Mouse (Mus musculus): ENCODE results near the gene Cpsf3. TPM values are rescaled to one million over a fixed set of nuclear protein-coding genes. Genes with fewer than 3 reads are reported as not detected.

Gene Cpsf3
- 93.0 TPM for polyA plus RNA-seq (2017; shearing (Covaris generic))

DNA sequence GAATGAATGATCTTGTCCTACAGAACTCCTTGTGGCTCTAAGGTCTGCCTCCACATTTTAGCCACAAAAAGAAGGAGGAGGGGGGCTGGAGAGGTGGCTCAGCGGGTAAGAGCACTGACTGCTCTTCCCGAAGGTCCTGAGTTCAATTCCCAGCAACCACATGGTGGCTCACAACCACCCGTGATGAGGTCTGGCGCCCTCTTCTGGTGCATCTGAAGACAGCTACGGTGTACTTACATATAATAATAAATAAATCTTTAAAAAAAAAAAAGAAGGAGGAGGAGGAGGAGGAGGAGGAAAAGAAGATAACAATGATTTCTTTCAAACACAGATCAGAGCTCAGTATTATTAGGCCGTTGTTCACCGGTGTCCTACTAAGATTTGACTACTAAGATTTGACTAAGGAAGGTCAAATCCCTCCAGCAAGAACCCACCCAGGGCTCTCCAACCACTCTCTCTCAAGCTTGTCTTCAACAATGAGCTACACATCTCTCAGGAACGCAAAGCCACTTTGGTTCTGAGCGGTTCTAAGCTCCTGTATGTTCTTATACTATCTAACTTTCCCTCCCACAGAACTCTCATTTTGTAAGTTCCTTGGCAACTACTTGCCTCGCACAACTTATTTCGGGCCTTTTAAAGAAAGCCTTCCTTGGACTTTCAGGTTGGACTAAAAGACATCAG is at the start of gene Cpsf3:
Cpsf3 (plus strand) TSS at position 631 of the 681 bp plus-strand sequence.

DNA sequence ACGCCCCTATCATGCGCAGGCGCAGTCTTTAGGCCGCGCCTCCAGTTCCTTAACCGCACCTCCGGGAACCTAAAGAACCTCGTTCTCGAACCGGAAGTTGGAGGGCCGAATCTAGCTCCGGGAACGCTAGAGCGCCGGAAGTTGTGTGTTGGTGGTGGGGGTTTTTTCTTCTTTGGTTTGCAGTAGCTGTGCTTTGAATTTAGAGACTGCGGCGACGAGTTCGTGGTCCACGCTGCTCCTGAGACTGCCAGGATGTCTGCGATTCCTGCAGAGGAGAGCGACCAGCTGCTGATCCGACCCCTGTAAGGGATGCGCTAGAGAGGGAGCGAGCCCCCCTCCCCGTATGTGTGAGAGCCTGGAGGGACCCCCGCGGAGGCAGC is 1.0 kb downstream of the Cpsf3 start, which contains the start of gene Itgb1bp1:
Itgb1bp1 (minus strand) TSS at position 42 of the 380 bp plus-strand sequence.

DNA sequence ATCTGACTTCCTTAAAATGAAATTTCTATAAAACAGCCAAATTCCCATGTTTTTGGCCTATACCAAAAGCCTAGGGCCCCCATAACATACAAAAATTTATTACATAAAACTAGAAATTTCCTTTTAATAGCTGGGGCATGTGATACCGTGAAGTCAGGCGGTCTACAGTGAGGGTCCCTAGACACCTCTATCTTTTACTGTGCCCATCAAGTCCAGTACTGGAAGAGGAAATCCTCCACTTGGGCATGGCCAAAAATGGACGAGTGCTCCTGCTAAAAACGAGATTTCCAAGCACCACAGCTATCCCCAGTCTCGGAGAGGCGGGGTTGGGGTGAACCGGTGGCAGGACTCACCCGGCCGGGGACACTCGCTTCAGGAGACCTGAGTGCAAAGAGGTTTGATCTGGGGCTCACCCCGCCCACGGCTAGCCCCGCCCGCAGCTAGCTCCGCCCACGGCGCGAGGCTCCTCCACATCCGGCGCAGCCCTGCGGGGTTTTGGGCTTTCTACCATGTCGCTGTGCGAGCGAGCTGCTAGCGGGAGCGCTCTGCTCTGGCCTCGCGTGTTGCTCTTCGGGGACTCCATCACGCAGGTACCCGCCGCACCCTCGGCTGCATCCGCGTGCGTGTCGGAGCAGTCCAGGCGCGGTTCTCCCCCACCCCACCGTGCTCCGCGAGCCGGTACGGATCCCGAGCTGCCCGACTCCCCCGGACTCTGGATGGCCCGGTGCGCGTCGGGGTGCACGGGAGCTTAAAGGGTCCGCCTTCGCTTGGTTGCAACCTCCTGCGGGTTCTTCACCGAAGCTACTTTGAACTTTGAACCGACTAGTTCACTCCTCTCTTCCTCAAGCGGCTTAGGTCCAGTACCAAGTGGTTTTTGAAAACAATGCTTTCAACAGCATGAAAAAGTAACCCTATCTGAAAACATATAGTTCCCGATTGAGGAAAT is 31.0 kb downstream of the Cpsf3 start, which contains the start of gene Iah1:
Iah1 (plus strand) TSS at position 467 of the 946 bp plus-strand sequence.

Other genes starting within 250 kb of the Cpsf3 start
- 60.6 TPM for gene Itgb1bp1, start 893 bp downstream of the Cpsf3 start, polyA plus RNA-seq (2017; shearing (Covaris generic))
- gene Iah1, start 31.0 kb downstream of the Cpsf3 start, polyA plus RNA-seq (2017; shearing (Covaris generic)): 18.4 TPM
- 37.2 TPM for gene Adam17, start 88.2 kb downstream of the Cpsf3 start, polyA plus RNA-seq (2017; shearing (Covaris generic))
- gene Ywhaq, start 132.2 kb downstream of the Cpsf3 start, polyA plus RNA-seq (2017; shearing (Covaris generic)): 250 TPM